8 mouse cellular contexts compared by ENCODE assay signal in genomic region chr11:88585171-88585632, GRCm38 (mm10).
DNase-seq lines count a peak whose midpoint lies in the region; ATAC-seq and TF ChIP-seq lines count a peak whose summit lies in the region.

No protein-coding gene starts in this region.

- peaks cover 74% of the 10 kb centered on the region for H3K4me1 ChIP-seq in embryonic facial prominence, embryonic 12.5 days
- peaks cover 91% of the 10 kb centered on the region for H3K4me1 ChIP-seq in midbrain, embryonic 14.5 days (ENCODE audit: control insufficient read depth, insufficient read depth, low read length)
- peaks cover 31% of the 10 kb centered on the region for H3K4me1 ChIP-seq in thymus, adult 2 months (replicated peaks; ENCODE audit: control insufficient read depth, insufficient read depth, low read length)

- H3K9ac ChIP-seq in embryonic facial prominence, embryonic 12.5 days: no peak overlapping the region
- H3K9ac ChIP-seq in midbrain, embryonic 14.5 days (replicated peaks; ENCODE audit: low read length): peak overlapping the region; percentile 32; the same call in 1 of the 2 replicates

- no peak for TF ChIP-seq POLR2A in thymus, adult 2 months (IDR thresholded peaks at IDR 0.05; ENCODE audit: control insufficient read depth, extremely low read depth, insufficient read depth, low read length, poor library complexity)

- TF ChIP-seq CTCF in thymus, adult 2 months (IDR thresholded peaks at IDR 0.05; ENCODE audit: borderline replicate concordance, control insufficient read depth, extremely low read depth, insufficient read depth, low read length, poor library complexity): no peak

- H3K27me3 ChIP-seq in embryonic facial prominence, embryonic 12.5 days: no peaks in the 10 kb centered on the region
- H3K27me3 ChIP-seq in midbrain, embryonic 14.5 days (ENCODE audit: control insufficient read depth, insufficient read depth, low read length): no peaks in the 10 kb centered on the region
- no peaks in the 10 kb centered on the region for H3K27me3 ChIP-seq in thymus, adult 2 months (ENCODE audit: control insufficient read depth, insufficient read depth, low read length)

- H3K9me3 ChIP-seq in embryonic facial prominence, embryonic 12.5 days: no peaks in the 10 kb centered on the region
- no peaks in the 10 kb centered on the region for H3K9me3 ChIP-seq in midbrain, embryonic 14.5 days (ENCODE audit: control insufficient read depth, low read length)

- peak overlapping the region; percentile 86 for H3K27ac ChIP-seq in embryonic facial prominence, embryonic 12.5 days
- peak overlapping the region; percentile 90 for H3K27ac ChIP-seq in midbrain, embryonic 14.5 days (replicated peaks; ENCODE audit: low read depth, low read length)
- no peak overlapping the region for H3K27ac ChIP-seq in thymus, adult 2 months (ENCODE audit: control insufficient read depth, insufficient read depth, low read length)

- intact Hi-C loops in heart, postnatal 36 days (cut with DNase I): no loop called here

- peak; percentile 38; the same call in 1 of the 2 replicates for ATAC-seq in embryonic facial prominence, embryonic 12.5 days (ENCODE audit: insufficient number of reproducible peaks, insufficient read depth, low FRiP score, low TSS enrichment)
- ATAC-seq in midbrain, embryonic 14.5 days (ENCODE audit: low FRiP score, low TSS enrichment): peak; percentile 71

- H3K36me3 ChIP-seq in embryonic facial prominence, embryonic 12.5 days: peaks cover 16% of the 10 kb centered on the region
- peaks cover 11% of the 10 kb centered on the region for H3K36me3 ChIP-seq in midbrain, embryonic 14.5 days (ENCODE audit: control insufficient read depth, insufficient read depth, low read length)
- 0 out of 2 replicates have a peak, but pooled peaks cover 9% of the 10 kb centered on the region for H3K36me3 ChIP-seq in thymus, adult 2 months (ENCODE audit: control insufficient read depth, insufficient read depth, low read length)

- 0 out of 2 replicates have a peak overlapping the region, but pooled peaks have one; percentile 7 for H3K4me2 ChIP-seq in embryonic facial prominence, embryonic 12.5 days (replicated peaks)
- peak overlapping the region; percentile 11 for H3K4me2 ChIP-seq in midbrain, embryonic 14.5 days (ENCODE audit: low read length)

- 11% methylated on average over 10 of the region's 10 CpGs for WGBS in embryonic facial prominence, embryonic 12.5 days
- 2% methylated on average over 10 of the region's 10 CpGs for WGBS in midbrain, embryonic 14.5 days
- 92% methylated on average over 10 of the region's 10 CpGs for WGBS in thymus, adult 2 months

- H3K4me3 ChIP-seq in embryonic facial prominence, embryonic 12.5 days: no peak overlapping the region
- no peak overlapping the region for H3K4me3 ChIP-seq in midbrain, embryonic 14.5 days (replicated peaks; ENCODE audit: low read depth, low read length)
- no peak overlapping the region for H3K4me3 ChIP-seq in thymus, adult 2 months (ENCODE audit: control insufficient read depth, insufficient read depth, low read length)

- peak; percentile 53 to 64 for DNase-seq in kidney, postnatal 4 days
- no peak for DNase-seq in kidney, adult 18-20 months
- peak; percentile 29 to 32 for DNase-seq in heart, postnatal 36 days
- peak; percentile 82 for DNase-seq in midbrain, embryonic 14.5 days
- DNase-seq in thymus, adult 2 months: no peak
- no peak for DNase-seq in urinary bladder, adult 18-20 months (ENCODE audit: low spot score in 2 of 2)
- no peak for DNase-seq in testis, postnatal 10 days (ENCODE audit: low spot score)

Comparison
In these comparisons a context has a peak if more than half of its experiments do, and no peak if none do; other contexts are left out.
1. DNase-seq: peak in kidney, postnatal 4 days (2 of 2), heart, postnatal 36 days (2 of 2) and midbrain, embryonic 14.5 days (single experiment); none in kidney, adult 18-20 months (single experiment), thymus, adult 2 months (single experiment), urinary bladder, adult 18-20 months (0 of 2) and testis, postnatal 10 days (single experiment).